Mouse (Mus musculus) brown adipose tissue, adult 24 weeks (tissue): Measurements from ENCODE around the gene Gm42878. TPM values are rescaled to one million over a fixed set of nuclear protein-coding genes. Genes with fewer than 3 reads are reported as not detected.

Experiments used
- H3K27ac ChIP-seq: fragments of 200-500 bp; replicated peaks from 2 replicates; pipeline ENCODE4 v1.5.1; 2012; ENCODE audit warnings: low read depth, mild to moderate bottlenecking, low read length
- H3K4me1 ChIP-seq: fragments of 200-500 bp; 2 replicates; pipeline ENCODE4 v1.6.1; 2012; ENCODE audit warnings: low read length, mixed read lengths; ENCODE audit not compliant: control insufficient read depth, insufficient read depth, insufficient read length
- H3K4me3 ChIP-seq: fragments of 200-500 bp; 2 replicates; pipeline ENCODE4 v1.5.1; 2012; ENCODE audit warnings: low read depth, mild to moderate bottlenecking, low read length, moderate library complexity; ENCODE audit not compliant: insufficient read depth
- polyA plus RNA-seq: library from polyadenylated mRNA; stranded (reverse); fragments of >200 nt; gene quantifications from 2 replicates; pipeline ENCODE4 v1.2.4, GENCODE M21; 2012; ENCODE audit not compliant: missing spikeins, insufficient read depth, insufficient read length

The Gm42878 gene
- polyA plus RNA-seq, 1 experiment = not detected

DNA sequence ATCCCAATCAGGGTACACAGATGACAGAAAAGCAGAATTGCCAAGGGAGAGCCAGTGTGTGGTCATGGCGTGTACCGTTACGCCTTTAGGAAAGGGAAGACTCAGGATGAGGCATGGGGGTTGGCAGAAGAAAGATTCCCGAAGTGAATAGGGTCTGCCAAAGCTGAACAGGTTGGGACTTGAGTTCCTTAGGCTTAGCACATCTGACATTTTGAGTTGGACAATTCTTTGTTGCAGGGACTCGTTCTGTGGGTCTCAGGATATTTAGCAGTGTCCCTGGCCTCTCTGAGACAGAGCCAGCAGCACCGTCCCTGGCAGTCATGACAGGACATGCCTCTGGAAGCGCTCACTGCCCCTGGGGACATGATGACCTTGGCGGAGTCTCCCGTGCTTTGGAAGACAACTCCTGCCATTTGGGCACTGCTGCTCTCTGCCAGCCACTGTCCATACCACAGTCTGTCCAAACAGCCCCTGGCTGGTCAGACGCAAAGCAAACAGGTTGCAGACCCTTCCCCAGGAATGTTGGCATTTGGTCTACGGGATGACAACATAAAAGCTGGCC, 31.7 kb upstream of the Gm42878 start:
- no peak overlapping the region for H3K4me3 ChIP-seq
- H3K27ac ChIP-seq = no peak overlapping the region
- peaks cover 3% of the 10 kb centered on the region; the same call in 1 of the 2 replicates for H3K4me1 ChIP-seq

DNA sequence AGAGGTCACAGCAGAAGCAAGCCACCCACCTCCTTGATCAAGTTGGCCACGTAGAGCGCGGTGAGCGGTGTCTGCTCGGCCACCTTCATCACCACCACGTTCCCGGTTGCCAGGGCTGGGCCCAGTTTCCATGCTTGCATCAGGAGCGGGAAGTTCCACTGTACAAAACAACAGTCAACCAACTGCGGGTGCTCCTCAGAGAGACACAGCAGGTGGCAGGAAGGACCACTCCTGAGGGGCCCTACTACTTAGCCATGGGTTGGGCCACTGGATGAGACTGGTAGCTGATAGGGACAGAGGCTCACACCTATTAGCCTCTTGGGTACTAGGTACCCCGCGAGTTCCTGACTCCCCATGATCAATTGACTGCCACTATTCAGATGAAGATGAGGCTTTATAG, 30.6 kb upstream of the Gm42878 start:
- Histone ChIP-seq H3K4me3 (no peak overlapping the region), H3K4me1 (peaks cover 3% of the 10 kb centered on the region; the same call in 1 of the 2 replicates), H3K27ac (no peak overlapping the region)

DNA sequence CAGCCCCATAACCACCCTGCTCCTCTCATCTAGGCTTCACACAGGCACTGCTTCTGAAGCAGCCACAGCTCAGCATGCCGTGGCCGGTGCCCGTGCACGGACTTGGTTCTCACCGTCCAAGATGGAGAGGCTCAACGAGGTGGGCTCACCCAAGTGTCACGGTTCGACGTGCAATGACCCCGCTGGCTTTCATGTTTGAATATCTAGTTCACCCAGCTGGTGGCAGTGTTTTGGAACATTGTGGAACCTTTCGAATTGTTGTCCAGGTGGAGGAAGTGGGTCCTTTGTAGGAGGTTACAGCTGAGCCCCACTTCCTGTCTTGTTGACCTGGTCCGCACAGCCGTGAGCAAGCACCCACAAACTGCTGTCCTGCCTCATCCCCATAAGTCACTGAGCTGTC, 28.9 kb upstream of the Gm42878 start:
- no peak overlapping the region for H3K27ac ChIP-seq
- H3K4me1 ChIP-seq = peaks cover 3% of the 10 kb centered on the region; the same call in 1 of the 2 replicates
- no peak overlapping the region for H3K4me3 ChIP-seq

DNA sequence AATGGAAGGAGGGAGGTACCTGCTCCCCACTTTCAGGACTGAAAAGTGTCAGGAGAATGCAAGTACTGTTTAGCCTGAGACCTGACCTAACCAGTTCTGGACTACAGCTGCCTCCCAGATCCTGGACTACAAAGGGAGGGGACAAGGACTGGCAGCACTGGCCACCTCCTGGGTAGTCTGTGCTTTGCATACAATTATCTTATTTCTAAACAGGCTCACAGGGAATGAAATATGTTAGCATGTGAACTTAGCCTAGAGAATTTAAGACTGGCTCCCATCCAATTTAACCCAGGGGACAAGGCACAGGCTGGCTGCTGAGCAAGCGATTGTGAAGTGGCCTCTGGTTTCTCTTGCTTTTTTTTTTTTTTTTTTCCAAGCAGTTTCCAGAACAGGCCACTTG, 25.5 kb upstream of the Gm42878 start:
- H3K4me3 ChIP-seq = no peak overlapping the region
- H3K27ac ChIP-seq = no peak overlapping the region
- H3K4me1 ChIP-seq = no peaks in the 10 kb centered on the region

DNA sequence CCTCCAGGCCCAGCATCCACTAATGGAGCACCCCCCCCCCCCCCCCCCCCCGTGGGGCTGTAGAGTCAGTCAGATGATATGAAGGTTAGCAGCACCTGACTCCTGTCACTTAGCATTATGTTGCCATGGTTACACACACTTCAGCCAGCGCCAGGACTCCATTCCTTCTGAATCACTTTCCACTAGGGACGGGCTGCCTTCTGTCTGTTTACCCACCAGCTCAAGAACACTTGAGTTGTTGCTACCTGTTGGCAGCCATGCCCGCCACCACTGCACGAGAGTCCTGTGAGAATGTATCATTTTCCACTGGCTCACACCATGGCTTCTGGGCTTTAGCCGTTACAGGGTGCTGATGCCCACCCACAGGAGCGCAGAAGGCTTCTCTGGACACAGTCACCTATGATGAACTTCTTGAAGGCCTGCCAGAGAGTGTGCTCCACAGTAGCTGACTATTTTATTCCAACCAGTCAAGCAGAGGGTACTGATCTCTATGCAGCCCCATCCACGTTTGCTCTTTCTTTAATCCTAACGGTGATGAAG, 24.7 kb upstream of the Gm42878 start:
- Histone ChIP-seq H3K27ac (no peak overlapping the region), H3K4me1 (no peaks in the 10 kb centered on the region), H3K4me3 (no peak overlapping the region)

DNA sequence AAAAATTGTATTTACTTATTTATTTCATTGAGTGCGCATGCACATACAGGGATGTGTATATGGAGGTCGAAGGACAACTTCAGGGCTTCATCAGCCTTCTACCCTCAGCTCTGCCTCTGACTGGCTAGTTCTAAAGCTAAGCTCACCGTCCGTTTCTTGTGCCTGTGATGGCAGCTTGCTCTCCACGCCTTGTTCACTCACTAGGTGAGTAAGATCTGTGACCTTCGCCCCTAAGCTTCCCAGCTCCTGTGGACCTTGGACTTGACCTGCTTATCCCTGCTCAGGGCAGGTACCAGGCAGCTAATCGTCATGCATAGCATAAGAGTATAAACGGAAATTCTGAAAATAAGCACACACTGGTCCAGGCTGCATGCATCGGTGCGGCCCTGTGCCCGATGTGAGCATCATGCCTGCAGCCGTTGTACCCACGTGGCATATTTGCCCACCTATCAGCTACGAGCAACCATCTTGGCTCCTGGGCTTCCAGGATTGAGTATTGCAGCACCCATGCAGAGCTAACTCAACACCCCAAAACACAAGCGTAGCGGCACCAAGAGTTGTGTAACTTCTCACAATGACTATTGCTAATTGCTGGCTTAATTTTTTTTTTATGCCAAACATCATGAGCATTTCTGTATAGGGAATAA, 20.9 kb upstream of the Gm42878 start:
- Histone ChIP-seq H3K4me1 (no peaks in the 10 kb centered on the region), H3K4me3 (no peak overlapping the region), H3K27ac (no peak overlapping the region)

DNA sequence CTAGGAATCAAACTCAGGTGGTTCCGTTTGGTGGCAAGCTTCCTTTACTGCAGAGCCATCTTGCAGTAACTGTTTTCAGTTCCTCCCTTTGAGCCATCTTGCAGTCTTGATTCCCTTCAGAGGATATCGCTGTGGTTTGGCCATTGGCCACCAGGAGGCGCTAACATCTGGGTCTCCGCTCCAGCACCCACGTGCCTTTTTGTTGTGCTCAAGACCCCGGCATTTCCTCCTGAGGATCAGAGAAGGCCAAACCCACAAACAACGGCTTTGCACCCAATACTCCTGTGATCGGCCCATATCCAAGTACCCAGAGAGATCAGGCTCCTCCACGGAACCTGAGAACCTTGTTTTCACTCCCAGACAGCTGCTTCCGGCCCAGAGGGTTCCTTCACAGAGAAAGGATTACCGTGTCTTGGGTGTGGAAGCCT, 19.2 kb upstream of the Gm42878 start:
- Histone ChIP-seq H3K27ac (no peak overlapping the region), H3K4me3 (peak overlapping the region; percentile 44)

DNA sequence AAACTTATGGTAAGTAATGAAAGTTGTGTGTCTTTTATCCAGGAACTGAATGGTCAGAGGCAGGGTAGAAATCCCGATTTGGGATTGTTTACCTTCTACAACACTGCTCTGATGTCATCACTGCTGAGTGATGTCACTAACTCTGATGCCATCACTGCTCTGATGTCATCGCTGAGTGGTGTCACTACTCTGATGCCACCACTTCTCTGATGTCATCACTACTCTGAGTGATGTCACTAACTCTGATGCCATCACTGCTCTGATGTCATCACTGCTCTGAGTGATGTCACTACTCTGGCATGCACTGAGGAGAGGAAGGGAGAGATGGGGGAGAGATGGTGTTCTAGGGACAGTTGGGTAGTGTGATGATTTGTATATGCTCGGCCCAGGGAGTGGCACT, 17.2 kb upstream of the Gm42878 start:
- H3K4me1 ChIP-seq = no peaks in the 10 kb centered on the region
- H3K27ac ChIP-seq = no peak overlapping the region
- H3K4me3 ChIP-seq = no peak overlapping the region

More for the DNA sequence above, 19.2 kb upstream of the Gm42878 start:
- H3K4me1 ChIP-seq = no peaks in the 10 kb centered on the region

DNA sequence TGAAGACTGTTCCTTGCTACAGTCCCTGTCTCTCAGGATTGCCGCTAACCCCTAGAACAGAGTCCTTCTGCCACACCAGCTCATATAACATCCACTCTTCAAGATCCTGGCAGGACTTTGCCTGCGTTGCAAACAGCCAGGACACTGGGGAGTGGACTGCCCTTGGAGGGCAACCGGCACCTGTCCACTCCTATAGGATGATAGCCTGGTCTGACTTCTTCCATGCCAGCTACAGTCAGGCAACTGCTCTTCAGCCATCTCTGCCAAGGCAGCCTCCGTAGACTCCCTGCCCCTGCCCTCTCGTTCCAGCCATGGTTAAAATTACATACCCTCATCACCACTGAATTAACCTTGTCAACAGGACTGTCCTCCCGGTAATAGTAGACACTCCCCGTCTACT, 3.9 kb upstream of the Gm42878 start:
- Histone ChIP-seq H3K4me1 (peaks cover 6% of the 10 kb centered on the region), H3K27ac (no peak overlapping the region), H3K4me3 (no peak overlapping the region)

DNA sequence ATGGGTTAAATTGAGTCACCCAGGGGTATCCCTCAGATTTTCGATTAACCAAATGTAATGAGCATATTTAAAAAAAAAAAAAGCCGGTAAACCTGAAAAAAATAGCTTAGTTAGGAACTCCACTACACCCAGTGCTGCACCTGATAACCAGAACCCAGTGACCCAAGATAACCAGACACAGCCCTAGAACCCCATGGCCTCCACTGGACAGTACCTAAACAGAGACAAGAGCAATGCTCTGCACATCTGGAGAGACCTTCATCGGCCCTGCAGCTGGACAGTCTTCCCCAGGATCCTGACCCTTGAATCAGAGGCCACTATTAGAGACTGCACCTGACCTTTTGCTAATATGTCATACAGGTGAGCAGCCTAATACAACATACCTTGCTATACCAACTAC, 1.8 kb upstream of the Gm42878 start:
- Histone ChIP-seq H3K27ac (no peak overlapping the region), H3K4me1 (peaks cover 11% of the 10 kb centered on the region), H3K4me3 (no peak overlapping the region)

DNA sequence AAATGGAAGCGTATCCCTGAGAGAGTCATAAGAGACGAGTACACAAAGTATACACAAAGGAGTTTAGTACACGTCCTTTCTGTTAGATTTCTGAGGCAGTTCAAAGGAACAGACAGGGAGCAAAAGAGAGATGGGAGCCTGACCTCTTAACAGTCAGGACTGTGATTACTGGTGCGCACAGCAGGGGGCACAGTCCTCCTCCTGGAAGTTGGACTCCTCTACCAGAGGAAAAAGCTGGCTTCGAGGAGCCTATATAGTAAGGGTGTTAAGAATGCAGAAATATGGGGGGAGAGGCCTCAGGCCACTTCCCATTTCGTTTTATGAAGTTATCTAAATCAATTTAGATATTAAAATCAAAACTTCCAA, 1.2 kb upstream of the Gm42878 start:
- Histone ChIP-seq H3K4me3 (peak overlapping the region; percentile 81), H3K27ac (no peak overlapping the region)

DNA sequence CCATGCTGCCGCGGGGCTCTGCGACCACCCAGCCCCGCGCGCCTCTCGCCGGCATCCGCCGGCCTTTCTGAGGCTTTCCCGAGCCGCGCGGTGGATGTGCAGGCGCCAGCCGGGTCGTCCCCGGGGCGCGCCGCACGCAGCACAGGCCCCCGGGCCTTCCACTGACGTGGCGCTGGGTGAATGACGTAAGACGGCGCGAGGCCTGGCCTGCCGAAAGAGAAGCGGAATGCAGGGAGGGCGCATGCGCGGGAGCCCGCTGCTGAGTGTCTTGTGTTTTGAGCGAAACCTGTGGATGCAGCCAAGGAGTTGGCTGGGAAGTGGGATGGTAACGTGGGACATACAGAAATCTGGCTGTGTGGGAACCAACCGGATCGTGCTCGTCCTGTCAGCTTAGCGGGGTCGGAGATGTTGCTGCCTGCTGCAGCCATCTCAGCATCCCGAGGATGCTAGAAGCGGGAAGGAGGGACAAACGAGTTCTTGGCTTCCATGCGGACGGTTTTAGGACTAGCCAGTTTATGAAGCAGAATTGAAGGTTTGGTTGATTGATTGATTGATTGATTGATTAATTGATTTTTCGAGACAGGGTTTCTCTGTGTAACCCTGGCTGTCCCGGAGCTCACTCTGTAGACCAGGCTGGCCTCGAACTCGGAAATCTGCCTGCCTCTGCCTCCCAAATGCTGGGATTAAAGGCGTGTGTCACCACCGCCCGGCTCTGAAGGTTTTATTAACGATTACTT, 679 bp upstream of the Gm42878 start, which contains the start of gene Mapkapk5:
Mapkapk5 (minus strand) TSS at position 113 of the 737 bp plus-strand sequence.
- peaks cover 11% of the 10 kb centered on the region for H3K4me1 ChIP-seq
- peak within 1 kb of the TSS; percentile 90 for H3K27ac ChIP-seq
- peak within 1 kb of the TSS; percentile 88 for H3K4me3 ChIP-seq

More for the DNA sequence above, 1.2 kb upstream of the Gm42878 start:
- peaks cover 11% of the 10 kb centered on the region for H3K4me1 ChIP-seq

DNA sequence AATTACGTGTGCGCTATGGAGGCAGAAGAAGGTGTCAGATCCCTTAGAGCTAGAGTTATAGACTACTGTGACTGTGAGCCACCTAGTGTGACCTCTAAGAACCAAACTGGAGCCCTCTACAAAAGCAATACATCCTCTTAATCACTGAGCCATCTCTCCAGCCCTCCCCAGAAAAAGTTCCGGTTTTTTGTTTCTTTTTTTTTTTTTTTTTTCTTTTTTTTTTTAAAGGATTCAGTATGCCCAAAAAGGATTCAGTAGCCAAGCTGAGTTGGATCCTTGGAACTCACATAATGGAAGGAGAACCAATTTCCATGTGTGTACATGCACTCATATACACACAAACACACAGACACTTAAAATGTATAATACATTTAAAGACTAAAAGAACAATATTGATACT, 1.9 kb downstream of the Gm42878 start:
- H3K4me1 ChIP-seq = peaks cover 11% of the 10 kb centered on the region
- H3K27ac ChIP-seq = no peak overlapping the region
- H3K4me3 ChIP-seq = no peak overlapping the region

DNA sequence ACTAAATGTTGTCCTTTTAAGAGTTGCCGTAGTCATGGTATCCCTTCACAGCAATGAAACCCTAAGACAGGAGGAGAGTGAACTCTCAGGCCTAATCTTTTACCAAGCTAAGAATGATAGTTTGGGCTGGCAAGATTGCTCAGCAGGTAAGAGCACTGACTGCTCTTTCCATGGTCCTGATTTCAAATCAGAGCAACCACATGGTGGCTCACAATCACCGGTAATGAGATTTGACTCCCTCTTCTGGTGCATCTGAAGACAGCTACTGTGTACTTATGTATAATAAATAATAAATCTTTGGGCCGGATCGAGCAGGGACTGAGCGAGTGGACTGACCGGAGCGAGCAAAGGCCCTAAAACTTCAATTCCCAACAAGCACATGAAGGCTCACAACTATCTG, 4.0 kb downstream of the Gm42878 start:
- Histone ChIP-seq H3K4me1 (peaks cover 11% of the 10 kb centered on the region), H3K4me3 (no peak overlapping the region), H3K27ac (no peak overlapping the region)

DNA sequence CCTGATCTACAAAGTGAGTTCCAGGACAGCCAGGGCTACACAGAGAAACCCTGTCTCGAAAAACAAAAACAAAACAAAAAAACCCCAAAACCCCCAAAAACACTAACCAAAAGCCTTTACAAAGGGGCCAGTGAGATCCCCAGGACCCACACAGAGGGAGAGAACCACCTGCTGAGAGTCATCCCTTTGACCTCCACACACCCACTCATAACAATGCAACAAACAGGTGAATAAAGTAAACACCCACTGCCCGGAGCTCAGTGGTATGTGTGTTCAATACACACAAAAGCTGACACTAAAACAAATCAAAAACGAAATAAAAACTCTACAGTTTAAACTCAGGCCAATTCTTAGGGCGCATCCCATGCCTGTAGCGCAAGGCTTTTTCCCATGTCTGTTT, 5.2 kb downstream of the Gm42878 start:
- Histone ChIP-seq H3K4me3 (no peak overlapping the region), H3K4me1 (peaks cover 11% of the 10 kb centered on the region), H3K27ac (no peak overlapping the region)
